Mouse (Mus musculus) bone marrow, adult 2 months (tissue): ENCODE data around the gene Creb5. TPM values are rescaled to one million over a fixed set of nuclear protein-coding genes. Genes with fewer than 3 reads are reported as not detected.
"Not testable (repeated sequence)": the region's sequence is repeated elsewhere in the genome, so short reads cannot be mapped to it uniquely, and the experiment has no call there.

Source experiments
- H3K27ac ChIP-seq: fragments of 200-500 bp; 2 replicates; pipeline ENCODE4 v1.5.1; 2012; ENCODE audit warnings: low read depth, mild to moderate bottlenecking, control low read depth, inconsistent platforms, low read length; ENCODE audit not compliant: control insufficient read depth, poor library complexity, insufficient read depth
- H3K4me1 ChIP-seq: fragments of 200-500 bp; 2 replicates; pipeline ENCODE4 v1.6.1; 2011; ENCODE audit warnings: low read length; ENCODE audit not compliant: control insufficient read depth, insufficient read depth
- H3K4me3 ChIP-seq: fragments of 200-500 bp; replicated peaks from 2 replicates; pipeline ENCODE3; 2011; ENCODE audit warnings: mild to moderate bottlenecking, low read depth, low read length, control low read depth; ENCODE audit not compliant: control insufficient read depth
- CTCF ChIP-seq: fragments of 200-500 bp; IDR thresholded peaks from 2 replicates; pipeline ENCODE4 v1.5.1; 2011; ENCODE audit warnings: low read length, control low read depth; ENCODE audit not compliant: control insufficient read depth, insufficient read depth
- POLR2A ChIP-seq: fragments of 200-500 bp; IDR thresholded peaks from 2 replicates; pipeline ENCODE4 v1.6.1; 2011; ENCODE audit warnings: low read depth, mild to moderate bottlenecking, control low read depth, low read length, borderline replicate concordance; ENCODE audit not compliant: control insufficient read depth
- WGBS: fragments of 180-500 bp; shearing (Covaris S2); methylation state at CpG from one replicate; pipeline ENCODE4 v1.1.7; 2018; 5-methylcytosine and 5-hydroxymethylcytosine counted together
- polyA plus RNA-seq: library from polyadenylated mRNA; stranded (reverse); fragments of >200 nt; gene quantifications from 2 replicates; pipeline ENCODE4 v1.2.4, GENCODE M21; 2011; ENCODE audit warnings: low replicate concordance; ENCODE audit not compliant: missing spikeins, insufficient read depth, insufficient read length

The Creb5 gene
- polyA plus RNA-seq, 1 experiment = 4.0 TPM

- WGBS = 68% methylated on average over 4 of the region's 4 CpGs
- no peak overlapping the region for H3K27ac ChIP-seq
- TF ChIP-seq CTCF = no peak
- TF ChIP-seq POLR2A = no peak
- H3K4me3 ChIP-seq = no peak overlapping the region
- no peaks in the 10 kb centered on the region; the same call in 1 of the 2 replicates for H3K4me1 ChIP-seq
Observed at GRCm38 (mm10) chr6:53395208-53395607, 108.1 kb downstream of the Creb5 start.

- Histone ChIP-seq H3K4me3 (no peak overlapping the region), H3K27ac (no peak overlapping the region), H3K4me1 (no peaks in the 10 kb centered on the region)
- 83% methylated on average over 3 of the region's 3 CpGs for WGBS
- TF ChIP-seq CTCF (no peak), POLR2A (no peak)
Observed at GRCm38 (mm10) chr6:53396421-53396820, 109.4 kb downstream of the Creb5 start.

- no peak overlapping the region for H3K4me3 ChIP-seq
- TF ChIP-seq CTCF = no peak
- no peak for TF ChIP-seq POLR2A
- no peaks in the 10 kb centered on the region for H3K4me1 ChIP-seq
- WGBS = 61% methylated on average over 4 of the region's 4 CpGs
- H3K27ac ChIP-seq = no peak overlapping the region
Observed at GRCm38 (mm10) chr6:53397797-53398196, 110.7 kb downstream of the Creb5 start.

- WGBS = 16% methylated on average over 18 of the region's 18 CpGs
Observed at GRCm38 (mm10) chr6:53398297-53399140, 111.4 kb downstream of the Creb5 start.

GRCm38 (mm10) chr6:53401364-53401763 lies 114.3 kb downstream of the Creb5 start:
- 70% methylated on average over 6 of the region's 6 CpGs for WGBS
- Histone ChIP-seq H3K27ac (no peak overlapping the region), H3K4me3 (no peak overlapping the region), H3K4me1 (no peaks in the 10 kb centered on the region)
- TF ChIP-seq CTCF (no peak), POLR2A (no peak)

More at GRCm38 (mm10) chr6:53398297-53399140, 111.4 kb downstream of the Creb5 start:
- no peak overlapping the region for H3K4me3 ChIP-seq
- TF ChIP-seq CTCF (no peak), POLR2A (no peak)
- H3K4me1 ChIP-seq = no peaks in the 10 kb centered on the region
- no peak overlapping the region for H3K27ac ChIP-seq

- H3K27ac ChIP-seq, H3K4me3 ChIP-seq: not testable (repeated sequence)
- WGBS = 64% methylated on average over 7 of the region's 7 CpGs
Observed at GRCm38 (mm10) chr6:53402551-53402950, 115.5 kb downstream of the Creb5 start.

GRCm38 (mm10) chr6:53409183-53409582 lies 122.1 kb downstream of the Creb5 start:
- Histone ChIP-seq H3K4me3 (no peak overlapping the region), H3K4me1 (peaks cover 1% of the 10 kb centered on the region; the same call in 1 of the 2 replicates), H3K27ac (no peak overlapping the region)
- WGBS = 83% methylated on average over 6 of the region's 6 CpGs
- TF ChIP-seq CTCF = no peak
- TF ChIP-seq POLR2A = no peak

More at GRCm38 (mm10) chr6:53402551-53402950, 115.5 kb downstream of the Creb5 start:
- H3K4me1 ChIP-seq = not testable (repeated sequence)

GRCm38 (mm10) chr6:53421345-53421744 lies 134.3 kb downstream of the Creb5 start:
- Histone ChIP-seq H3K4me1 (no peaks in the 10 kb centered on the region), H3K27ac (no peak overlapping the region), H3K4me3 (no peak overlapping the region)
- TF ChIP-seq POLR2A (no peak), CTCF (no peak)
- WGBS = 82% methylated on average over 3 of the region's 3 CpGs

- Histone ChIP-seq H3K27ac (no peak overlapping the region), H3K4me1 (no peaks in the 10 kb centered on the region), H3K4me3 (no peak overlapping the region)
- 84% methylated on average over 7 of the region's 7 CpGs for WGBS
- TF ChIP-seq POLR2A = no peak
Observed at GRCm38 (mm10) chr6:53429368-53429767, 142.3 kb downstream of the Creb5 start.
